Mouse (Mus musculus) heart, embryonic 13.5 days (tissue): ENCODE measurements around the gene Uqcrh. TPM values are rescaled to one million over a fixed set of nuclear protein-coding genes. Genes with fewer than 3 reads are reported as not detected.

Experiments
- ATAC-seq: fragments of 200-750 bp; cut with Nextera tagmentation; 2 replicates; pipeline ENCODE4 v1.8.0; 2017; ENCODE audit warnings: moderate TSS enrichment; ENCODE audit not compliant: insufficient number of reproducible peaks, low FRiP score, low TSS enrichment; ENCODE audit errors: extremely low read depth
- H3K27ac ChIP-seq: fragments of 300-500 bp; sonication (generic); replicated peaks from 2 replicates; pipeline ENCODE4 v1.5.1; 2015; ENCODE audit warnings: moderate library complexity, mild to moderate bottlenecking, inconsistent platforms
- H3K27me3 ChIP-seq: fragments of 300-500 bp; sonication (generic); replicated peaks from 2 replicates; pipeline ENCODE4 v1.6.1; 2015; ENCODE audit warnings: mild to moderate bottlenecking, inconsistent platforms
- H3K36me3 ChIP-seq: fragments of 300-500 bp; sonication (generic); 2 replicates; pipeline ENCODE4 v1.6.1; 2015; ENCODE audit warnings: mild to moderate bottlenecking, inconsistent platforms
- H3K4me1 ChIP-seq: fragments of 300-500 bp; sonication (generic); 2 replicates; pipeline ENCODE4 v1.6.1; 2015; ENCODE audit warnings: inconsistent platforms
- H3K4me2 ChIP-seq: fragments of 300-500 bp; sonication (generic); 2 replicates; pipeline ENCODE4 v1.6.1; 2015; ENCODE audit warnings: inconsistent platforms, mild to moderate bottlenecking, moderate library complexity
- H3K4me3 ChIP-seq: fragments of 300-500 bp; sonication (generic); 2 replicates; pipeline ENCODE4 v1.5.1; 2015; ENCODE audit warnings: moderate library complexity, mild to moderate bottlenecking, inconsistent platforms
- H3K9ac ChIP-seq: fragments of 300-500 bp; sonication (generic); 2 replicates; pipeline ENCODE4 v1.6.1; 2015; ENCODE audit warnings: inconsistent platforms, mild to moderate bottlenecking, moderate library complexity
- H3K9me3 ChIP-seq: fragments of 300-500 bp; sonication (generic); 2 replicates; pipeline ENCODE4 v1.6.1; 2016; ENCODE audit warnings: inconsistent platforms
- WGBS: fragments of 180-500 bp; shearing (Covaris S2); methylation state at CpG from one replicate; pipeline ENCODE4 v1.1.7; 2015; ENCODE audit warnings: mixed read lengths; 5-methylcytosine and 5-hydroxymethylcytosine counted together
- polyA plus RNA-seq: library from polyadenylated mRNA; unstranded; fragments of >200 nt; fragmentation: Nextera tagmentation; extraction: Ambion mirVana; gene quantifications from 2 replicates; pipeline ENCODE4 v1.2.1, GENCODE M21; 2015

Gene Uqcrh
- polyA plus RNA-seq, 1 experiment from 2014 or later = 925 TPM

- no peak for ATAC-seq
- no peaks in the 10 kb centered on the region for H3K36me3 ChIP-seq
- no peak overlapping the region for H3K27ac ChIP-seq
- peaks cover 83% of the 10 kb centered on the region for H3K27me3 ChIP-seq
- WGBS = under 1% methylated on average over 60 of the region's 60 CpGs
- peak overlapping the region; percentile 81 for H3K9ac ChIP-seq
- peaks cover 11% of the 10 kb centered on the region for H3K4me1 ChIP-seq
- peak overlapping the region; percentile 99 for H3K4me2 ChIP-seq
- peak overlapping the region; percentile 71 for H3K4me3 ChIP-seq
- no peaks in the 10 kb centered on the region for H3K9me3 ChIP-seq
These were observed 57.5 kb downstream of the Uqcrh start for GRCm38 (mm10) chr4:116017300-116017901.

Other genes with a start within 250 kb of the Uqcrh start
- 6.4 and 7.6 TPM in 2 replicates for gene Mob3c, start 247.0 kb downstream of the Uqcrh start, polyA plus RNA-seq
- gene Mknk1, start 235.9 kb downstream of the Uqcrh start, polyA plus RNA-seq = 18.2 and 18.6 TPM in 2 replicates
- not detected in 2 replicates for gene Kncn, start 190.7 kb downstream of the Uqcrh start, polyA plus RNA-seq
- gene 6430628N08Rik, start 184.4 kb downstream of the Uqcrh start, polyA plus RNA-seq = not detected in 2 replicates
- 0.05 TPM in 1 of 2 replicates, not detected in the other for gene Dmbx1, start 135.1 kb downstream of the Uqcrh start, polyA plus RNA-seq
- 1.9 and 2.1 TPM in 2 replicates for gene Faah, start 57.1 kb downstream of the Uqcrh start, polyA plus RNA-seq
- gene Nsun4, start 21.2 kb downstream of the Uqcrh start, polyA plus RNA-seq = 24.9 and 25.3 TPM in 2 replicates
- 49.5 and 52.2 TPM in 2 replicates for gene Lrrc41, start 198 bp upstream of the Uqcrh start, polyA plus RNA-seq
- 20.9 and 21.5 TPM in 2 replicates for gene Rad54l, start 48.6 kb upstream of the Uqcrh start, polyA plus RNA-seq
- 56.9 and 61.5 TPM in 2 replicates for gene Pomgnt1, start 48.8 kb upstream of the Uqcrh start, polyA plus RNA-seq
- gene Lurap1, start 76.3 kb upstream of the Uqcrh start, polyA plus RNA-seq = 1.8 and 2.1 TPM in 2 replicates
- 0.22 and 0.45 TPM in 2 replicates for gene Tspan1, start 92.5 kb upstream of the Uqcrh start, polyA plus RNA-seq
- not detected in 2 replicates for gene 1700042G07Rik, start 98.3 kb upstream of the Uqcrh start, polyA plus RNA-seq
- gene Gm49337, start 98.3 kb upstream of the Uqcrh start, polyA plus RNA-seq = not detected in 2 replicates
- gene Pik3r3, start 146.5 kb upstream of the Uqcrh start, polyA plus RNA-seq = 12.1 and 14.0 TPM in 2 replicates